Mouse (Mus musculus) retina, adult 2 months (tissue): Measurements from ENCODE around the gene Sncb.

ENCODE experiments used
- DNase-seq: peaks from one replicate; pipeline ENCODE4 v3.0.0-alpha.2; 2012; ENCODE audit warnings: low read depth, low spot score

Gene Sncb

DNA sequence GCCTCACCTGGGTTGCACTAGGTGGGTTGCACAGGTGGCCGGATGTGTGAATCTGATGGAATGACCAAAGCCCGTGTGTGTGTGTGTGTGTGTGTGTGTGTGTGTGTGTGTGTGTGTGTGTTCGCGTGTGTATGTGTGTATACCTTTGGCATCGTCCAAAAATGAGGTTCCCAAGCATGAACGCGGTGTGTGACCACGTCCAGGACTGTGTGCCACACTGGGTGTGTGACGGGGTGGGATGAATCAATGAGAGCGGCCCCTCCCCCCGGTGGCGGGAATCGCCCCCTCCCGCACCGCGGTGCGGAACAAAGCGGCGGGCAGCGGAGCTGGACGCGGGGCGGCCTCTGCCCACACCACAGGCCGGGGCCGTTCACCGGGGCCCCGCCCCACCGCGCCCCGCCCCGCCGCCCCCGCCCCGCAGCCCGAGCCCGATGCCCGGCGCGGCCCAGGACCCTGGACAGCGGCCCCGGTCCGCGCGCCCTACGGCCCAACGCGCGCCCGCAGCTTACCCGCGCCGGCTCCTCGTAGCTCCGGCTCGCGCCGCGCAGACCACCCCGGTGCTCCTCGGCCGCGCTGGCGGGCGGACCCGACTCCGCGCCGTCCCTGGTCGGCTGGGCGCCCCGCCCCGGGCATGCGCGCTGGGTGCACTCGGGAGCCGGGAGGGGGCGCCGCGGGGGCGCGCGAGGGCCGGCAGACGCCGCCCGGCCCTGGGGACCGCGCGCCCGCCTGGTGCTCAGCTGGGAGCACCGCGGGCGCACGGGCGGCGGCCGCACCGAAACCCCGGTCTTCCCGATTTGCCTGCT, 17.1 kb downstream of the Sncb start:
- DNase-seq = peak; percentile 73

GRCm38 (mm10) chr13:54748721-54749060, 17.7 kb downstream of the Sncb start:
- no peak for DNase-seq

DNA sequence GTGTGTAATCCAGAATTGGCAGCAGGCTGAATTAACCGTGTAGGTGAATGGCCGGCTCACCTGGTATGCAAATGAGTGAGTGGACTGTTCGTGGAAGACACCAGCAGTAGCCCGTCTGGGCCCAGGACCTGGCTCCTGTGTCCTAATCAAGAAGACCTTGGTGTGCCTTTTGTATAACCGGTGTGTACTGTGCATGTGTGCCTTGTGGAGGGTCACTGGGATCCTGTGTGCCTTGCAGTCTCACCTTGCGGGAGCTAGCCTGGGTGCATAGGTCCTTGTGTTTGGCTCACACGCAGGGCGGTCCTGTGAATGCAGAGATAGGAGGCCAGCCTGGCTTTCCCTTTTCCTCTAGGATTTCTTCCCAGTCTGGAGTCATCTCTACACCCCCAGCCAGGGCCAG, 18.2 kb downstream of the Sncb start:
- DNase-seq = no peak

- DNase-seq = no peak
Observed at GRCm38 (mm10) chr13:54746896-54747295, 19.5 kb downstream of the Sncb start.

DNA sequence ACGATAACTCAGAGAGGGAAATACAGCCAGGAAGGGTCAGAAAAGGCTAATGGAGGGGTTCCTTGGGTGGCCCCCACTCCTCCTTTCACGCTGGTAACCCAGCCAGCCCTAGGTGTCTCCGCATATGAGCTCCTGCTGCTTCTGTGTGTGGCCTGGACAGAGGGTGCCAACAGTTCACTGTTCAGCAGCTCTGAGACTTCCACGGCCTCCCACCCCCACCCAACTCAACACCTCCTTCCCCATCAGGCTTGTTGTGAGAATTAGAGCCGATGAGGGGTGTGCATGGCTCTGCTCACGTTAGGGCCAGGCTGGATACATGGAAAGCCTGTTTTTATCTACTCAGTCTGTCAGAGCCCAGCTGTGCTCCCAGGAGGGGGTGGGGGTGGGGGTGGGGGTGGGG, 20.3 kb downstream of the Sncb start:
- no peak for DNase-seq

GRCm38 (mm10) chr13:54738213-54738601, 28.2 kb downstream of the Sncb start:
- DNase-seq = no peak

DNA sequence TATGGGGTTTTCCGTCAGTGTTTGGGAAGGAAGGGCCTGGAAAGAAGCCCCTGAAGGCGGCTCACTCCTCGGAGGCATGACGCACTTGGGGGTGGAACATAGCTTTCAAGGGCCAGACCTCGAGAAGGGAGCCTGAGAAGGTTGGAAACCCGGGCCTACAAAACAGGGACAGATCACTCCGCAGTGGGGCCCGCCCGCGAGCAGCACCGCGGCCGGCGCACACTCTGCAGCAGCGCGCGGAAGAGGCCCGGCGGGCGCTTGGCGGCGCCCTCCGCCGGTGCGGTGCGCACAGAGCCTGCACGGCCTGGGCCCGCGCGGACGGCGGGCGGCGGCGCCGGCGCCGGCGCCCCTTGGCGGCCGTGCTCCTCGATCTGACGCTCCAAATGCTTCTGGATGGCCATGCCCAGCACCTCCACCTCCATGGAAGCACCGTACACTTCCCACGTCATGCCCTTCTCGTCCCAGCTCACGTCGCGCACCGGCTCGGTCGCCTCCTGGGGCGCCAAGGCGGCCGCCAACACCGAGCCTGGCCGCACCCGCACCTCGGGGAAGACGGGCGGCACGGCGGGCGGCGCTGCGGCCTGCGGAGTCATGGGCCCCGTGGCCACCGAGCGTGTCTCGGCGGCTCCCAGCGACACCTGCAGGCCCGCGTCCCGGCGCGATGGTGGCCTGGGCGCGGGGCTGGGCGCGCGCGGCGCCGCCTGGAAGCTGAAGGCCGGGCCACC, 28.7 kb downstream of the Sncb start:
- no peak for DNase-seq

DNA sequence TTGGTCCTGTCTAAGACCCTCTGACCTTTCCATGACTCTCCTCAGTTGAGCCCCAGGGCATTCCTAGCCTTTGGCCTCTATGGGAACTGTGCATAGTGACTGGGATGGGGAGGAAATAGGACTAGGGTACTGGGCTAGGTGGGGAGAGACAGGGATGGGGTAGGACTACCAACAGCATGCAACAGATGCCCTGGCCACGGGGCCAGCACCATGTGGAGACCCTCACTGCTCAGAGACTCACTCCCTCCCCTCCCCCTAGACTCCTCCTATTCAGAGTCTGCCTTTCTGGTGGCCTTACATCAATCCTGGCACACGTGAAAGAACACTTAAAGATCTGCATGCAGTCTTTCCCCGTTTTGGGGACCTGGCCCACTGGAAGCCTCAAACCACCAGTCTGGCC, 29.5 kb downstream of the Sncb start:
- no peak for DNase-seq

GRCm38 (mm10) chr13:54726131-54726530, 40.3 kb downstream of the Sncb start:
- no peak for DNase-seq

DNA sequence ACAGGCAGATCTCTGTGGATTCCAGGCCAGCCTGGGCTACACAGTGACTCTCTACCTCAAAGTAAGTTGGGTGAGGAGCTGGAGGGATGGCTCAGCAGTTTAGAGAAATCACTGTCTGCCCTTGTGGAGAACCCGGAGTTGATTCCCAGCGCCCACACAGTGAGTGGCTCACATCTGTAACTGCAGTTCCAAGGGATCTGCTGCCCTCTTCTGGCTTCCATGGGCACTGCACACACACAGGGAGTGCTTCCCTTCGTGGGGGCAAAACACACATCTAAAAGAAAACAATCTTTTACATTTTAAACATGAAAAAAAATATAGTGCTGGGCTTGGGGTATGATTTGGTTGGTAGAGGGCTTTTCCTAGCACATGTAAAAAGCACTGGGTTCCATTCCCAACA, 43.3 kb downstream of the Sncb start:
- no peak for DNase-seq

GRCm38 (mm10) chr13:54716916-54717315, 49.5 kb downstream of the Sncb start:
- DNase-seq = peak; percentile 46

DNA sequence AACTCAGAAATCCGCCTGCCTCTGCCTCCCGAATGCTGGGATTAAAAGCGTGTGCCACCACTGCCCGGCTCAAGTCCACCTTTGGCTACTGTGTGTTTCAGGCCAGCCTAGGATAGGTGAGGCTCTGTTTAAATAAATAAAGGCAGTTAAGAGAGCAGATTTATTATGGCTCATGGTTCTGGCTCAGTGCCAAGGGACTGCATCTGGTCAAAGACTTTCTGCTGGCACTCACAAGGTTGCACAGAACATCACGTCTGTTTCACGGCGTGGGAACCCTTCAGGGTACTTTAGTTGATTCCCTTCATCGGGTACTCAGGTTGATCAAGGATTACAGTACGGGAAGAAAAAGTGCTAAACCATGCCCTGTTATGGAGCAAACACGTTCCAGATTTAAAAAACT, 51.4 kb downstream of the Sncb start:
- DNase-seq = no peak

DNA sequence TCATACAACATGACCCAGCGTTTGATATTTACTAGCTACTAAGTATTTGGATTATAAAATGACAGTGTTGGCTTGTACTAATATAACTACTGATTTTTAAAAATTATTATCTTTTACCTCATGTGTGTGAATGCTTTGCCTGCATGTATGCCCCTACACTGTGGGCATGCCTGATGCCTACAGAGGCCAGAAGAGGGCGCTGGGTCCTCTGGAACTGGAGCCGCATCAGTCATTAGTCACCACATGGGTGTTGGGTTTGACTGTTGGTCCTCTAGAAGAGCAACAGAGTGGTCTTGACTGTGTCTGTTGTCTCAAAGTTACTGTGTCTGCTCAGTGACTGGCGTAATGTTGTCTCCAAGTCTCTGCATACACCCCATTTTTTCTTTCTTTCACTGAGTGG, 52.0 kb downstream of the Sncb start:
- DNase-seq = no peak

GRCm38 (mm10) chr13:54710866-54711265, 55.5 kb downstream of the Sncb start:
- no peak for DNase-seq
